Mouse (Mus musculus) G1E (cell line): Measurements from ENCODE around the gene Olfr870. TPM values are rescaled to one million over a fixed set of nuclear protein-coding genes. Genes with fewer than 3 reads are reported as not detected.
"Not testable (repeated sequence)": the region's sequence is repeated elsewhere in the genome, so short reads cannot be mapped to it uniquely, and the experiment has no call there.

Source experiments
- ATAC-seq: 2 replicates; pipeline ENCODE4 v1.8.0; 2016; ENCODE audit warnings: mild to moderate bottlenecking; ENCODE audit not compliant: insufficient number of reproducible peaks, poor library complexity, low FRiP score, severe bottlenecking; ENCODE audit errors: extremely low read depth
- DNase-seq: peaks from one replicate; pipeline ENCODE4 v3.0.0; 2012; ENCODE audit warnings: low spot score
- H3K27me3 ChIP-seq: 2 replicates; pipeline ENCODE4 v1.6.1; 2012; ENCODE audit warnings: mild to moderate bottlenecking, low read length, inconsistent platforms; ENCODE audit not compliant: insufficient read depth
- H3K36me3 ChIP-seq: replicated peaks from 2 replicates; pipeline ENCODE3; 2012; ENCODE audit warnings: mild to moderate bottlenecking, inconsistent platforms
- H3K4me1 ChIP-seq: 2 replicates; pipeline ENCODE4 v1.6.1; 2012; ENCODE audit warnings: low read depth, low read length, inconsistent platforms, mixed read lengths; ENCODE audit not compliant: insufficient read depth
- H3K4me3 ChIP-seq: 2 replicates; pipeline ENCODE4 v1.5.1; 2012; ENCODE audit warnings: low read depth, mild to moderate bottlenecking, inconsistent platforms, low read length, moderate library complexity, mixed read lengths
- H3K9me3 ChIP-seq: replicated peaks from 2 replicates; pipeline ENCODE4 v1.6.1; 2012; ENCODE audit warnings: inconsistent platforms
- CTCF ChIP-seq: IDR thresholded peaks from 2 replicates; pipeline ENCODE4 v1.5.1; 2012; ENCODE audit warnings: low read depth, low read length, inconsistent platforms, mixed read lengths
- GATA1 ChIP-seq: IDR thresholded peaks from 2 replicates; pipeline ENCODE4 v1.6.1; 2012; ENCODE audit warnings: borderline replicate concordance, low read length, inconsistent platforms, mixed read lengths
- GATA2 ChIP-seq: IDR thresholded peaks from 2 replicates; pipeline ENCODE4 v1.6.1; 2012; ENCODE audit warnings: low read depth, low read length, inconsistent platforms, borderline replicate concordance
- POLR2AphosphoS5 ChIP-seq: IDR thresholded peaks from 2 replicates; pipeline ENCODE4 v1.6.1; 2012; ENCODE audit warnings: low read depth, low read length, inconsistent platforms; ENCODE audit not compliant: insufficient replicate concordance
- TAL1 ChIP-seq: conservative IDR thresholded peaks from 2 replicates; pipeline ENCODE4 v1.6.1; 2012; ENCODE audit warnings: low read depth, low read length, inconsistent platforms, mixed read lengths
- polyA plus RNA-seq: library from polyadenylated mRNA; stranded (reverse); fragments of >175 nt; gene quantifications from 2 replicates; pipeline ENCODE4 v1.2.3, GENCODE M21; 2012
- total RNA-seq, 2 experiments: library from RNA; stranded (forward) in 1 of 2; stranded (reverse) in 1 of 2; fragments of 200-1000 nt in 1 of 2; fragments of >200 nt in 1 of 2; fragmentation: Nextera tagmentation in 1 of 2; gene quantifications; 2 replicates each; pipeline ENCODE4 v1.2.3; 2014 to 2017

The Olfr870 gene
- total RNA-seq (2014; fragmentation: Nextera tagmentation) (not detected in 2 replicates), total RNA-seq (2017) (0.06 and 0.11 TPM in 2 replicates), polyA plus RNA-seq (not detected in 2 replicates)

- Histone ChIP-seq H3K9me3 (no peaks in the 10 kb centered on the region), H3K27me3 (no peaks in the 10 kb centered on the region), H3K4me3 (no peak within 1 kb of the TSS), H3K36me3 (no peaks in the 10 kb centered on the region), H3K4me1 (peaks cover 2% of the 10 kb centered on the region; the same call in 1 of the 2 replicates)
- ATAC-seq (no peak), DNase-seq (no peak)
- TF ChIP-seq POLR2AphosphoS5 (no peak), GATA1 (no peak), CTCF (no peak), TAL1 (no peak), GATA2 (no peak)
These were observed at the start of gene Olfr870 for GRCm38 (mm10) chr9:20173957-20174356. Gene Olfr870, minus strand, starts transcription at chr9:20174057.

GRCm38 (mm10) chr9:20211907-20212306 lies 38.0 kb upstream of the Olfr870 start, which contains the start of gene Olfr871:
Gene Olfr871, plus strand, starts transcription at chr9:20212207.
- DNase-seq (no peak), ATAC-seq (no peak)
- no peak for TF ChIP-seq POLR2AphosphoS5
- no peak for TF ChIP-seq TAL1
- TF ChIP-seq GATA1 = no peak
- H3K9me3 ChIP-seq = no peaks in the 10 kb centered on the region
- H3K27me3 ChIP-seq = no peaks in the 10 kb centered on the region
- no peak within 1 kb of the TSS for H3K4me3 ChIP-seq
- H3K36me3 ChIP-seq = no peaks in the 10 kb centered on the region
- H3K4me1 ChIP-seq = peaks cover 2% of the 10 kb centered on the region; the same call in 1 of the 2 replicates

DNA sequence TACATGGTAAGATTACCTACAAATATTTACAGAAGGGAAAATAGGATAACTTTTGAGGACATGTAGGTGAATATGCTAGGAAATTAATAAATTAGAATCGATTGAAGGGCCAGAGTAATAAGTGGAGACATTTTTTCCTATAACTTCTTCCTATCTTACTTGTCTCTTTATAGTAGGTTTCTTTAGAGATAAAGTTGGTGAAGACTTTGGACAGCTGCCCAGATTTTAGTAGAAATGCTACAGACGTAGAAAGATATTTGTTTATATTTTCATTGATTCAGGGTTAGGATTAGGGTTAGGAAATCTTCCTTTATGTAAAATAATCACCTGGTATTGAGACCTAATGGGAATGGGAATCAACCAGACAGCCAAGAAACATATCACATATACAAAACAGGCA lies 37.6 kb upstream of the Olfr870 start:
- Histone ChIP-seq H3K36me3 (no peaks in the 10 kb centered on the region), H3K4me3 (no peak overlapping the region), H3K27me3 (no peaks in the 10 kb centered on the region), H3K4me1 (peaks cover 2% of the 10 kb centered on the region; the same call in 1 of the 2 replicates), H3K9me3 (no peaks in the 10 kb centered on the region)
- no peak for TF ChIP-seq GATA1
- no peak for TF ChIP-seq CTCF
- no peak for TF ChIP-seq GATA2
- no peak for TF ChIP-seq TAL1
- TF ChIP-seq POLR2AphosphoS5 = no peak
- DNase-seq (no peak), ATAC-seq (no peak)

- DNase-seq = no peak
These were observed 37.0 kb upstream of the Olfr870 start for GRCm38 (mm10) chr9:20210812-20211211.

GRCm38 (mm10) chr9:20203413-20203984 lies 29.6 kb upstream of the Olfr870 start:
- not testable (repeated sequence) for H3K36me3 ChIP-seq, H3K9me3 ChIP-seq, H3K27me3 ChIP-seq, H3K4me3 ChIP-seq, DNase-seq
- peak; percentile 45 for ATAC-seq
- peaks cover 20% of the 10 kb centered on the region for H3K4me1 ChIP-seq

More at GRCm38 (mm10) chr9:20210812-20211211, 37.0 kb upstream of the Olfr870 start:
- Histone ChIP-seq H3K4me1 (peaks cover 2% of the 10 kb centered on the region; the same call in 1 of the 2 replicates), H3K4me3 (no peak overlapping the region), H3K9me3 (no peaks in the 10 kb centered on the region), H3K36me3 (no peaks in the 10 kb centered on the region), H3K27me3 (no peaks in the 10 kb centered on the region)
- TF ChIP-seq GATA2 (no peak), TAL1 (no peak), GATA1 (no peak), POLR2AphosphoS5 (no peak), CTCF (no peak)
- ATAC-seq = no peak

DNA sequence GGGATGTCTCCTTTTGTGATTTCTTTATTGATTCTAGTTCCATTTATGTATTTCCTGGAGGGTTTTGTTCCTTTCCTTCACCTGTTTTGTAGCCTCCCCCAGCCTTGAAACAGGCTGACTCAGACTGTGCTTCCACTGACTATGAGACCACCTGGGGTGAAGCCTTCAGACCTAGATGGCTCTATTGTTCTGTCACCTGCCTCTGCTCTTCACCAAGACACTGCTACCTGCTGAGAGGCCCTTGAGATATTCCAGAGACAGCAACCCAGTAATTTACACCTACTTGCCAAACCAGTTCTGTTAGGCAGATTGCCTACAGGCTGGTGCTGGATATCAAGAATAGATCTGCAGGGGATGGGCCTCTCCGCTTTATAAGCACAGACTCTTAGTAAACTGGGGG lies 28.3 kb upstream of the Olfr870 start:
- TF ChIP-seq CTCF (no peak), TAL1 (no peak), POLR2AphosphoS5 (no peak), GATA1 (no peak), GATA2 (no peak)
- peaks cover 20% of the 10 kb centered on the region for H3K4me1 ChIP-seq
- no peak for DNase-seq
- H3K27me3 ChIP-seq = no peaks in the 10 kb centered on the region
- H3K4me3 ChIP-seq = no peak overlapping the region
- no peaks in the 10 kb centered on the region for H3K36me3 ChIP-seq
- H3K9me3 ChIP-seq = no peaks in the 10 kb centered on the region
- no peak for ATAC-seq

DNA sequence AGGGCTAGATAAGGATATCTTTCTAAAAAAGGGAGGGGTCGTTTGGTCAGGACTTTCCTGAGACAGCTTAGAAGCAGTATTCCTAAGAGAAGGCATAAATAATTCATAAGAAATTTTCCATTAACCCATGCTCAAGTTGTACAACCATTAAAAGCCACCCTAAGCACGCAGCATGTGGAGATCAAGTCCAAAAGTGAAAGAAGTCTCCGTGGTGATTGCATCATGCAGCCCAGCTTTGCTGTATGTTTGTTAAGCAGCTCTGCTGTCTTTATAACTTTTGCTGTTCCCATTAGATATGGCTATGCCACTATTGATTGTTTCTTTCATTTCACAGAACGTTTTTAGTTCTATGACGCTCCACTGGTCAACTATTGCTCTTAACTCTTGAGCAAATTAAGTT lies 5.6 kb upstream of the Olfr870 start:
- TF ChIP-seq POLR2AphosphoS5 = no peak
- TF ChIP-seq GATA1 = no peak
- no peak for TF ChIP-seq CTCF
- TF ChIP-seq GATA2 = no peak
- no peak for TF ChIP-seq TAL1

More for the DNA sequence above, 5.6 kb upstream of the Olfr870 start:
- ATAC-seq (no peak; the same call in 1 of the 2 replicates), DNase-seq (no peak)
- no peaks in the 10 kb centered on the region for H3K27me3 ChIP-seq
- peaks cover 7% of the 10 kb centered on the region for H3K4me1 ChIP-seq
- H3K4me3 ChIP-seq = no peak overlapping the region; the same call in 1 of the 2 replicates
- no peaks in the 10 kb centered on the region for H3K36me3 ChIP-seq
- H3K9me3 ChIP-seq = no peaks in the 10 kb centered on the region
